Mouse (Mus musculus): ENCODE measurements around the gene Gm21985.

- no peak for TF ChIP-seq POLR2A (IDR thresholded peaks at IDR 0.05; ENCODE audit: extremely low read depth, insufficient read depth, low read length)
- no peak for TF ChIP-seq CTCF (IDR thresholded peaks at IDR 0.05; ENCODE audit: low read depth, low read length)
Measured at GRCm38 (mm10) chr2:112296211-112296610, 30.1 kb downstream of the Gm21985 start.
